Mouse (Mus musculus) neural tube, embryonic 13.5 days (tissue): ENCODE results near the gene Dnah3. TPM values are rescaled to one million over a fixed set of nuclear protein-coding genes. Genes with fewer than 3 reads are reported as not detected.

ENCODE experiments used
- ATAC-seq: fragments of 200-750 bp; cut with Nextera tagmentation; 2 replicates; pipeline ENCODE4 v1.8.0; 2017; ENCODE audit warnings: low read depth, mild to moderate bottlenecking, moderate TSS enrichment, moderate library complexity
- H3K27ac ChIP-seq: fragments of 300-500 bp; sonication (generic); replicated peaks from 2 replicates; pipeline ENCODE4 v1.5.1; 2015; ENCODE audit warnings: moderate library complexity, mild to moderate bottlenecking, inconsistent platforms
- H3K27me3 ChIP-seq: fragments of 300-500 bp; sonication (generic); 2 replicates; pipeline ENCODE4 v1.6.1; 2015; ENCODE audit warnings: mild to moderate bottlenecking, inconsistent platforms
- H3K36me3 ChIP-seq: fragments of 300-500 bp; sonication (generic); 2 replicates; pipeline ENCODE4 v1.6.1; 2015; ENCODE audit warnings: mild to moderate bottlenecking, inconsistent platforms
- H3K4me1 ChIP-seq: fragments of 300-500 bp; sonication (generic); replicated peaks from 2 replicates; pipeline ENCODE4 v1.6.1; 2015; ENCODE audit warnings: inconsistent platforms
- H3K4me2 ChIP-seq: fragments of 300-500 bp; sonication (generic); 2 replicates; pipeline ENCODE4 v1.6.1; 2015; ENCODE audit warnings: inconsistent platforms, mild to moderate bottlenecking, moderate library complexity
- H3K4me3 ChIP-seq: fragments of 300-500 bp; sonication (generic); 2 replicates; pipeline ENCODE4 v1.5.1; 2015; ENCODE audit warnings: mild to moderate bottlenecking, inconsistent platforms
- H3K9ac ChIP-seq: fragments of 300-500 bp; sonication (generic); 2 replicates; pipeline ENCODE4 v1.6.1; 2015; ENCODE audit warnings: moderate library complexity, mild to moderate bottlenecking, inconsistent platforms
- H3K9me3 ChIP-seq: fragments of 300-500 bp; sonication (generic); 2 replicates; pipeline ENCODE4 v1.6.1; 2016; ENCODE audit warnings: inconsistent platforms
- WGBS: fragments of 180-500 bp; shearing (Covaris S2); methylation state at CpG from one replicate; pipeline ENCODE4 v1.1.7; 2015; 5-methylcytosine and 5-hydroxymethylcytosine counted together
- polyA plus RNA-seq: library from polyadenylated mRNA; unstranded; fragments of >200 nt; fragmentation: Nextera tagmentation; extraction: Ambion mirVana; gene quantifications from 2 replicates; pipeline ENCODE4 v1.2.1, GENCODE M21; 2015

The Dnah3 gene
- polyA plus RNA-seq, 1 experiment from 2014 or later = not detected

- no peak overlapping the region for H3K4me3 ChIP-seq
- H3K36me3 ChIP-seq = no peaks in the 10 kb centered on the region
- WGBS = 94% methylated on average over 4 of the region's 4 CpGs
- H3K27me3 ChIP-seq = no peaks in the 10 kb centered on the region
- H3K27ac ChIP-seq = no peak overlapping the region
- H3K9me3 ChIP-seq = no peaks in the 10 kb centered on the region
- H3K4me2 ChIP-seq = no peak overlapping the region
- H3K4me1 ChIP-seq = peaks cover 35% of the 10 kb centered on the region
- ATAC-seq = no peak
- H3K9ac ChIP-seq = no peak overlapping the region
Measured at GRCm38 (mm10) chr7:119892742-119893141, 202.3 kb downstream of the Dnah3 start.

GRCm38 (mm10) chr7:119892198-119892597 is 202.9 kb downstream of the Dnah3 start:
- peaks cover 30% of the 10 kb centered on the region for H3K4me1 ChIP-seq
- H3K36me3 ChIP-seq = no peaks in the 10 kb centered on the region
- WGBS = 95% methylated on average over 1 of the region's 1 CpGs
- no peak overlapping the region for H3K4me2 ChIP-seq
- no peak overlapping the region for H3K27ac ChIP-seq
- H3K27me3 ChIP-seq = no peaks in the 10 kb centered on the region
- ATAC-seq = no peak
- H3K9ac ChIP-seq = no peak overlapping the region
- H3K4me3 ChIP-seq = no peak overlapping the region
- H3K9me3 ChIP-seq = no peaks in the 10 kb centered on the region

GRCm38 (mm10) chr7:119887887-119888286 is 207.2 kb downstream of the Dnah3 start:
- 98% methylated on average over 4 of the region's 4 CpGs for WGBS
- Histone ChIP-seq H3K27me3 (no peaks in the 10 kb centered on the region), H3K36me3 (no peaks in the 10 kb centered on the region; the same call in 1 of the 2 replicates), H3K9ac (no peak overlapping the region), H3K4me1 (no peaks in the 10 kb centered on the region; the same call in 1 of the 2 replicates), H3K4me2 (no peak overlapping the region), H3K27ac (no peak overlapping the region), H3K9me3 (no peaks in the 10 kb centered on the region), H3K4me3 (no peak overlapping the region)
- no peak for ATAC-seq

- Histone ChIP-seq H3K27me3 (no peaks in the 10 kb centered on the region), H3K27ac (no peak overlapping the region), H3K9ac (no peak overlapping the region), H3K9me3 (no peaks in the 10 kb centered on the region), H3K4me2 (no peak overlapping the region), H3K36me3 (peaks cover 19% of the 10 kb centered on the region), H3K4me1 (no peaks in the 10 kb centered on the region), H3K4me3 (no peak overlapping the region)
- WGBS = 89% methylated on average over 2 of the region's 2 CpGs
- ATAC-seq = no peak
Measured at GRCm38 (mm10) chr7:119881229-119881628, 213.9 kb downstream of the Dnah3 start.

- Histone ChIP-seq H3K27ac (no peak overlapping the region), H3K36me3 (peaks cover 19% of the 10 kb centered on the region), H3K4me3 (no peak overlapping the region), H3K9ac (no peak overlapping the region), H3K4me2 (no peak overlapping the region), H3K27me3 (no peaks in the 10 kb centered on the region), H3K9me3 (no peaks in the 10 kb centered on the region), H3K4me1 (no peaks in the 10 kb centered on the region)
- ATAC-seq = no peak
- 95% methylated on average over 5 of the region's 5 CpGs for WGBS
Measured at GRCm38 (mm10) chr7:119880345-119880744, 214.7 kb downstream of the Dnah3 start.

- H3K4me2 ChIP-seq = no peak overlapping the region
- ATAC-seq = no peak
- H3K36me3 ChIP-seq = peaks cover 19% of the 10 kb centered on the region
- WGBS = 95% methylated on average over 4 of the region's 4 CpGs
- H3K9me3 ChIP-seq = no peaks in the 10 kb centered on the region
- H3K4me1 ChIP-seq = no peaks in the 10 kb centered on the region
- H3K9ac ChIP-seq = no peak overlapping the region
- no peak overlapping the region for H3K4me3 ChIP-seq
- no peak overlapping the region for H3K27ac ChIP-seq
- H3K27me3 ChIP-seq = no peaks in the 10 kb centered on the region
Measured at GRCm38 (mm10) chr7:119879171-119879570, 215.9 kb downstream of the Dnah3 start.

- no peaks in the 10 kb centered on the region for H3K9me3 ChIP-seq
- no peaks in the 10 kb centered on the region for H3K4me1 ChIP-seq
- no peaks in the 10 kb centered on the region for H3K27me3 ChIP-seq
- peaks cover 19% of the 10 kb centered on the region for H3K36me3 ChIP-seq
- H3K27ac ChIP-seq = no peak overlapping the region
- H3K4me3 ChIP-seq = no peak overlapping the region
- ATAC-seq = no peak
- WGBS = 59% methylated on average over 3 of the region's 3 CpGs
- H3K4me2 ChIP-seq = no peak overlapping the region
- H3K9ac ChIP-seq = no peak overlapping the region
Measured at GRCm38 (mm10) chr7:119875776-119876440, 219.2 kb downstream of the Dnah3 start.

- ATAC-seq = no peak
- H3K9ac ChIP-seq = no peak overlapping the region
- no peaks in the 10 kb centered on the region for H3K4me1 ChIP-seq
- 0 out of 2 replicates have a peak, but pooled peaks cover 9% of the 10 kb centered on the region for H3K36me3 ChIP-seq
- H3K27me3 ChIP-seq = no peaks in the 10 kb centered on the region
- no peak overlapping the region for H3K4me3 ChIP-seq
- H3K4me2 ChIP-seq = no peak overlapping the region
- 54% methylated on average over 2 of the region's 2 CpGs for WGBS
- H3K27ac ChIP-seq = no peak overlapping the region
- H3K9me3 ChIP-seq = no peaks in the 10 kb centered on the region
Measured at GRCm38 (mm10) chr7:119873050-119873449, 222.0 kb downstream of the Dnah3 start.

Other genes with a start within 250 kb of the Dnah3 start
- gene Lyrm1, start 199.4 kb downstream of the Dnah3 start, polyA plus RNA-seq = 20.0 and 20.1 TPM in 2 replicates
- gene Dcun1d3, start 199.0 kb downstream of the Dnah3 start, polyA plus RNA-seq = 15.3 and 17.7 TPM in 2 replicates
- 12.7 and 14.3 TPM in 2 replicates for gene Tmem159, start 7.1 kb upstream of the Dnah3 start, polyA plus RNA-seq
- gene Zp2, start 50.0 kb upstream of the Dnah3 start, polyA plus RNA-seq = not detected in 2 replicates
- gene Anks4b, start 78.6 kb upstream of the Dnah3 start, polyA plus RNA-seq = not detected in 2 replicates
- gene Crym, start 106.8 kb upstream of the Dnah3 start, polyA plus RNA-seq = 5.6 and 5.9 TPM in 2 replicates
- not detected in 2 replicates for gene Abca14, start 108.7 kb upstream of the Dnah3 start, polyA plus RNA-seq
- not detected in 2 replicates for gene Abca15, start 233.4 kb upstream of the Dnah3 start, polyA plus RNA-seq